Mouse (Mus musculus) heart, adult 2 months (tissue): ENCODE measurements around the gene Trim47.
"Not testable (repeated sequence)": the region's sequence is repeated elsewhere in the genome, so short reads cannot be mapped to it uniquely, and the experiment has no call there.

ENCODE experiments used
- CTCF ChIP-seq: fragments of 200-600 bp; IDR thresholded peaks from 2 replicates; pipeline ENCODE4 v1.8.1; 2022; ENCODE audit warnings: antibody characterized with exemption, mild to moderate bottlenecking, moderate library complexity
- EP300 ChIP-seq: fragments of 200-500 bp; IDR thresholded peaks from 2 replicates; pipeline ENCODE4 v1.6.1; 2011; ENCODE audit warnings: low read depth, low read length, control low read depth; ENCODE audit not compliant: insufficient read depth
- POLR2A ChIP-seq: fragments of 200-500 bp; IDR thresholded peaks from 2 replicates; pipeline ENCODE4 v1.6.1; 2011; ENCODE audit warnings: mild to moderate bottlenecking, low read depth, low read length, control low read depth; ENCODE audit not compliant: insufficient read depth

GRCm38 (mm10) chr11:116092959-116093358 is 34.1 kb downstream of the Trim47 start:
- TF ChIP-seq CTCF, EP300, POLR2A: not testable (repeated sequence)
